Mouse (Mus musculus) heart, adult 2 months (tissue): ENCODE data around the gene Clrn2. TPM values are rescaled to one million over a fixed set of nuclear protein-coding genes. Genes with fewer than 3 reads are reported as not detected.

Source experiments
- DNase-seq, 2 experiments: peaks; one replicate each; pipeline ENCODE4 v3.0.0; 2021
- H3K27ac ChIP-seq: fragments of 200-600 bp; 2 replicates; pipeline ENCODE4 v1.8.1; 2022
- H3K27me3 ChIP-seq: fragments of 200-500 bp; 2 replicates; pipeline ENCODE4 v1.6.1; 2012; ENCODE audit warnings: mild to moderate bottlenecking, low read length, inconsistent platforms, mixed read lengths; ENCODE audit not compliant: control insufficient read depth, insufficient read depth
- H3K36me3 ChIP-seq: fragments of 200-500 bp; 2 replicates; pipeline ENCODE4 v1.6.1; 2012; ENCODE audit warnings: low read length, inconsistent platforms; ENCODE audit not compliant: control insufficient read depth, insufficient read depth
- H3K4me1 ChIP-seq: fragments of 200-500 bp; 2 replicates; pipeline ENCODE4 v1.6.1; 2011; ENCODE audit warnings: low read length; ENCODE audit not compliant: control insufficient read depth, insufficient read depth
- H3K4me3 ChIP-seq: fragments of 200-600 bp; 2 replicates; pipeline ENCODE4 v1.8.1; 2022
- H3K79me2 ChIP-seq: fragments of 200-500 bp; replicated peaks from 2 replicates; pipeline ENCODE4 v1.6.1; 2012; ENCODE audit warnings: mild to moderate bottlenecking, inconsistent platforms, low read length, moderate library complexity, mixed read lengths; ENCODE audit not compliant: control insufficient read depth, insufficient read depth
- H3K9ac ChIP-seq: fragments of 200-500 bp; 2 replicates; pipeline ENCODE4 v1.6.1; 2012; ENCODE audit warnings: low read depth, mild to moderate bottlenecking, control low read depth, inconsistent platforms, low read length, mixed read lengths
- CTCF ChIP-seq: fragments of 200-600 bp; IDR thresholded peaks from 2 replicates; pipeline ENCODE4 v1.8.1; 2022; ENCODE audit warnings: antibody characterized with exemption, mild to moderate bottlenecking, moderate library complexity
- EP300 ChIP-seq: fragments of 200-500 bp; IDR thresholded peaks from 2 replicates; pipeline ENCODE4 v1.6.1; 2011; ENCODE audit warnings: low read depth, low read length, control low read depth; ENCODE audit not compliant: insufficient read depth
- POLR2A ChIP-seq: fragments of 200-500 bp; IDR thresholded peaks from 2 replicates; pipeline ENCODE4 v1.6.1; 2011; ENCODE audit warnings: mild to moderate bottlenecking, low read depth, low read length, control low read depth; ENCODE audit not compliant: insufficient read depth
- WGBS: fragments of 180-500 bp; shearing (Covaris S2); methylation state at CpG from one replicate; pipeline ENCODE4 v1.1.7; 2018; 5-methylcytosine and 5-hydroxymethylcytosine counted together
- intact Hi-C: fragments of 180-260 bp; cut with DNase I; formaldehyde crosslinking; loops from one replicate; pipeline ENCODE4 v1.15.1; 2025
- polyA plus RNA-seq: library from polyadenylated mRNA; depleted of rRNA; stranded (reverse); fragments of >200 nt; gene quantifications from 2 replicates; pipeline ENCODE4 v1.2.3, GENCODE M21; 2012
- total RNA-seq, 2 experiments: library from RNA; stranded (reverse); gene quantifications; 2 replicates each; pipeline ENCODE4 v1.2.3; 2021

The Clrn2 gene
- total and polyA plus RNA-seq, 3 experiments: not detected

- WGBS: 88% methylated on average over 2 of the region's 2 CpGs
These were observed 27.6 kb downstream of the Clrn2 start for GRCm38 (mm10) chr5:45481125-45481524.

GRCm38 (mm10) chr5:45482607-45483006 lies 29.1 kb downstream of the Clrn2 start:
- 33% methylated on average over 3 of the region's 3 CpGs for WGBS
- no peaks in the 10 kb centered on the region for H3K27me3 ChIP-seq

More at GRCm38 (mm10) chr5:45481125-45481524, 27.6 kb downstream of the Clrn2 start:
- H3K4me1 ChIP-seq: no peaks in the 10 kb centered on the region
- H3K36me3 ChIP-seq: no peaks in the 10 kb centered on the region
- no peaks in the 10 kb centered on the region for H3K79me2 ChIP-seq
- H3K27ac ChIP-seq: no peak overlapping the region
- no peak overlapping the region for H3K9ac ChIP-seq
- H3K27me3 ChIP-seq: no peaks in the 10 kb centered on the region
- DNase-seq: no peak
- TF ChIP-seq EP300 (no peak), CTCF (no peak), POLR2A (no peak)
- no peak overlapping the region for H3K4me3 ChIP-seq
- intact Hi-C loops: no loop called here

DNA sequence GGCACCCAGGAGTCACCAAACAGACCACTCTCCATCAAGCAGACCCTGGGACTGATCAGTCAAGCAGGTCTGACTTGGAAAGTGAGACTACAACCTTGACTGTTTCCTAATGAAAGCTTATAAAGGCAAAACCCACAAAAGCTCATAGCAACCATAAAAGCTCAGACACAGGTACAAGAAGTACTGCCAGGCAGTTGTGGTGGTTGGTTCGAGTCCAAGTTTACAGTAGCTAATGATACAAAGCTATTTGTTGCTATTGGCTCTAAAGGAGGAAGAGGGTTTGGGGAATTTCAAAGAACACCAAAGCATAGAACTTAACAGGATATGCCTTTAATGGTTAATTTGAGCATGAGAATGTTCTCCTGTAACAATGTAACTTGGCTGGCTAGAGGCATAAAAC lies 30.1 kb downstream of the Clrn2 start:
- no peaks in the 10 kb centered on the region for H3K79me2 ChIP-seq
- no peaks in the 10 kb centered on the region for H3K36me3 ChIP-seq
- TF ChIP-seq CTCF (no peak), POLR2A (no peak), EP300 (no peak)
- intact Hi-C loops: no loop called here
- H3K27ac ChIP-seq: no peak overlapping the region
- no peak overlapping the region for H3K9ac ChIP-seq
- no peaks in the 10 kb centered on the region for H3K4me1 ChIP-seq
- DNase-seq: no peak
- no peak overlapping the region for H3K4me3 ChIP-seq
- no peaks in the 10 kb centered on the region for H3K27me3 ChIP-seq
- WGBS: 61% methylated on average over 1 of the region's 1 CpGs

More at GRCm38 (mm10) chr5:45482607-45483006, 29.1 kb downstream of the Clrn2 start:
- H3K79me2 ChIP-seq: no peaks in the 10 kb centered on the region
- no peak overlapping the region for H3K9ac ChIP-seq
- H3K27ac ChIP-seq: no peak overlapping the region
- no peaks in the 10 kb centered on the region for H3K4me1 ChIP-seq
- TF ChIP-seq CTCF (no peak), POLR2A (no peak), EP300 (no peak)
- intact Hi-C loops: no loop called here
- DNase-seq: no peak
- H3K4me3 ChIP-seq: no peak overlapping the region
- no peaks in the 10 kb centered on the region for H3K36me3 ChIP-seq

DNA sequence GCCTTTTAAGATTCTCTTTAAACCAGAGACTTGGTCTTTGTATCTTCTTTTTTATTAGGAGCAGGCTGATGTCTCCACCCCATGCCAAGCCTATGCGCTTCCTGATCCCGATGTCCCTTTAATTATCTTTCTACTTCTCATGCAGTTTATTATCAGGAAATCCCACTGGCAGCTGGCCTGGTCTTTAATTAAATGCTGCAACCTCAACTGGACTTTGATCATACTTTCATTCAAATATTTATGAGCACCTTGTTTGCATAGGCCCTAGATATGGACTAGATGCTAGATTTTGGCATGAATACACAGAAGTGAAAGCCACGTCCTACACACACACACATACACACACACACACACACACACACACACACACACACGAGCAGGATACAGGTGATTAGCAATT lies 38.2 kb downstream of the Clrn2 start:
- H3K9ac ChIP-seq: no peak overlapping the region
- 68% methylated on average over 4 of the region's 4 CpGs for WGBS
- peaks cover 2% of the 10 kb centered on the region; the same call in 1 of the 2 replicates for H3K4me1 ChIP-seq
- H3K36me3 ChIP-seq: no peaks in the 10 kb centered on the region
- no peak for TF ChIP-seq CTCF
- H3K79me2 ChIP-seq: no peaks in the 10 kb centered on the region
- no peak overlapping the region for H3K27ac ChIP-seq
- DNase-seq: no peak
- intact Hi-C loops: loop anchor here (2.0 to 5.0 kb wide), 4 partner anchors 17 to 366 kb away; partner anchors contain the start of genes Lcorl and Qdpr
- no peaks in the 10 kb centered on the region for H3K27me3 ChIP-seq
- H3K4me3 ChIP-seq: no peak overlapping the region

GRCm38 (mm10) chr5:45493191-45494092 lies 39.9 kb downstream of the Clrn2 start, which contains the start of gene Lap3:
Gene Lap3 (plus strand): TSS chr5:45493374.
- intact Hi-C loops: loop anchor here (1.0 to 5.0 kb wide), 4 partner anchors 26 to 364 kb away; partner anchors contain the start of genes Lcorl and Qdpr
- peak; percentile 81 for TF ChIP-seq POLR2A
- peak; percentile 66 for TF ChIP-seq CTCF
- TF ChIP-seq EP300: no peak

GRCm38 (mm10) chr5:45494093-45494755 lies 40.7 kb downstream of the Clrn2 start:
- Histone ChIP-seq H3K36me3 (no peaks in the 10 kb centered on the region), H3K27me3 (no peaks in the 10 kb centered on the region), H3K27ac (no peak overlapping the region), H3K4me1 (peaks cover 2% of the 10 kb centered on the region; the same call in 1 of the 2 replicates), H3K4me3 (peak overlapping the region; percentile 63), H3K79me2 (no peaks in the 10 kb centered on the region), H3K9ac (no peak overlapping the region)
- TF ChIP-seq CTCF: no peak
- no peak for TF ChIP-seq POLR2A
- TF ChIP-seq EP300: no peak
- no peak for DNase-seq
- 74% methylated on average over 9 of the region's 9 CpGs for WGBS
- intact Hi-C loops: loop anchor here (1.0 to 5.0 kb wide), 3 partner anchors 25 to 363 kb away; partner anchors contain the start of gene Lcorl

More at GRCm38 (mm10) chr5:45493191-45494092, 39.9 kb downstream of the Clrn2 start, which contains the start of gene Lap3:
- H3K4me3 ChIP-seq: peak within 1 kb of the TSS; percentile 63
- peak within 1 kb of the TSS; percentile 75 for H3K27ac ChIP-seq
- H3K9ac ChIP-seq: peak within 1 kb of the TSS; percentile 98
- WGBS: under 1% methylated on average over 78 of the region's 78 CpGs
- H3K79me2 ChIP-seq: no peaks in the 10 kb centered on the region
- no peaks in the 10 kb centered on the region for H3K36me3 ChIP-seq
- H3K27me3 ChIP-seq: no peaks in the 10 kb centered on the region
- peak; percentile 100 for DNase-seq
- peaks cover 2% of the 10 kb centered on the region; the same call in 1 of the 2 replicates for H3K4me1 ChIP-seq
